Mouse (Mus musculus) brain, embryonic 14.5 days (tissue): ENCODE measurements around the gene Nav1.

Experiments used
- CTCF ChIP-seq: fragments of 200-500 bp; IDR thresholded peaks from 2 replicates; pipeline ENCODE4 v1.5.1; 2012; ENCODE audit warnings: inconsistent platforms, mild to moderate bottlenecking, moderate library complexity, borderline replicate concordance; ENCODE audit not compliant: insufficient read depth, insufficient read length; ENCODE audit errors: extremely low read depth
- POLR2A ChIP-seq: fragments of 200-500 bp; IDR thresholded peaks from 2 replicates; pipeline ENCODE4 v1.6.1; 2012; ENCODE audit warnings: mild to moderate bottlenecking, inconsistent platforms, borderline replicate concordance; ENCODE audit not compliant: poor library complexity, insufficient read depth, insufficient read length, severe bottlenecking; ENCODE audit errors: extremely low read depth

- TF ChIP-seq POLR2A (no peak), CTCF (no peak)
These were observed 184.3 kb downstream of the Nav1 start for GRCm38 (mm10) chr1:135422772-135423171.
